Mouse (Mus musculus): ENCODE measurements around the gene Prpf6. TPM values are rescaled to one million over a fixed set of nuclear protein-coding genes. Genes with fewer than 3 reads are reported as not detected.
A peak's percentile ranks its signal among the peaks of the same experiment; 100 is the strongest.

Prpf6 gene
- polyA plus RNA-seq, 1 experiment from 2014 or later = 23.8 TPM

DNA sequence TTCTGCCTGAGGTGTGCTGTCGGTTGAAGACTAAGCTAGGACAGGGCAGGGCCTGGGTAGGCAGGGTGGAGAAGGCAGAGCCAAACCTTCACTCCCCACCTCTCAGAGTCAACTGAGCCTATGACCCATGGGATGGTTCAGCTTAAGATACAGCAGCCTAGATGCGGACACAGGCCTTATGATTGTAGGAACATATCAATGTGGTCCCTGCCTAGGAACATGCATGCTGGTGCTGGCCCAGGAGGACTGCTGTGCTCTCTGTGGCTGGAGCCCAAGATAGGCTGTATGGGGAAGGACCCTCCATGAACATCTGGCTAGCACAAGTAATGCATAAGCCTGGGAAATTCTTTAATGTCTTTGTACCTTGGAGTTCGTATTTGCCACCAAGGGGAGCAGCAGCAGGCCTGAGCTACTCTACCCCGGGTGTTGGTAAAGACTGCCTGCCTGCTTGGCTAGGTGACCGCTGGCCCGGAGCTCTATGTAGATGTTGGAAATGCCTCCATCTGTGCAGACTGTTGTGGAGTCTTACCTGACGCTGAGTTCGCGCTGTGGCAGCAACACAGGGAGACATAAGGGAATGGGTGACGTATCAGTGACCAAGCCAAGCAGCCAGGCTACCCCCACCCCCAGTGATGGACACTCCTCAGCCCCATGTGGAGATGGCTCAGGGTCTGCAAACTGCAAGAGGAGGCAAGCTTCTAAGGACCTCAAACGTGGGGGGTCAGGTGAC lies 19.6 kb upstream of the Prpf6 start:
- Histone ChIP-seq H3K4me3 (replicated peaks) (no peak overlapping the region), H3K4me1 (replicated peaks) (peaks cover 74% of the 10 kb centered on the region), H3K36me3 (replicated peaks) (peaks cover 17% of the 10 kb centered on the region), H3K27me3 (no peaks in the 10 kb centered on the region), H3K9me3 (replicated peaks) (no peaks in the 10 kb centered on the region), H3K27ac (replicated peaks) (no peak overlapping the region), H3K4me2 (no peak overlapping the region), H3K9ac (no peak overlapping the region)
- 84% methylated on average over 11 of the region's 11 CpGs for WGBS (ENCODE audit: insufficient replicate concordance)
- ATAC-seq (ENCODE audit: insufficient read depth) = no peak

DNA sequence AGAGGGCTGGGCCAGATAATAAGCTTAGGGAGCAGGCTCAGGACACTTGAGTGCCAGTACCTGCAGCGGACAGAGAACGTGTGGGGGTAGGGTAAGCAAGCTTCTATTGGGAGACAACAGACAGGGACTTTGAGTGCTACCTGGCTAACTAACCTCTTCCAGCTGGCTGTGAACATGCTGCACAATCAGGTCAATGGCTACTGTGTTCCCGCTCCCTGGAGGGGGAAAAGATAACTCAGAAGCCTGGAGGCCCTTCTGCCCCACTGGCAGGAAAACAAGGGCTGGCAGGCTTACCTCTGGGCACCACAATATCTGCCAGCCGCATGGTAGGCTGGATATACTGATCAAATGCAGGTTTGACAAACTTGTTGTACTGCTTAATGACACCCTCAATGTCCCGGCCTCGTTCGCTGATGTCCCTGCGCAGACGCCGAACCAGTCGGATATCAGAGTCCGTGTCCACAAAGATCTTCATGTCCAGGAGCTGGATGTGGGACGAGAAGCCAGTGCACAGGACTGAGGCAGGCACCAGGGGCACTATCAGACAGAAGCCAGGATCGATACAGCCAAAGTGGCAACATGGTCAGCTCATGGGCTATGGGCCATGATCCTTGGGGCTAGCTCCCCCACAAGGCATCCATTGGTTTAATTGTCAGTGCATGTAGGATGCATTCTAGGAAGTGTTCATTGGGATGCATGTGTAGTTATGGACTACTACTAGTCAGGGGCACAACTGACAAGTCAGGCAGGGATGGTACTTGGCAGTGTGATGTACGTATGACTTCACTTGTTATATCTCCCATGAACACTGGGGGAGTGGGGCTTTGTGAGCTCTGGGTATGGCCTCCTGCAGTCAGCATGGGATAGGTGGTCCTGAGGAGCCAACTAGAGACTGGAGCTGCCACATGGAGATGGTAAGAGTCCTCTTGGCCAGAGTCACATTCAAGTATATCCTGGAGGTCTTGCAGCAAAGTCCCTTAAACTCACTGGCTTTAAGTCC lies 18.4 kb upstream of the Prpf6 start:
- H3K36me3 ChIP-seq (replicated peaks) = peaks cover 17% of the 10 kb centered on the region
- WGBS (ENCODE audit: insufficient replicate concordance) = 84% methylated on average over 15 of the region's 15 CpGs
- H3K27ac ChIP-seq (replicated peaks) = no peak overlapping the region
- H3K27me3 ChIP-seq = no peaks in the 10 kb centered on the region
- no peak overlapping the region for H3K4me2 ChIP-seq
- ATAC-seq (ENCODE audit: insufficient read depth) = no peak
- no peak overlapping the region for H3K9ac ChIP-seq
- no peaks in the 10 kb centered on the region for H3K9me3 ChIP-seq (replicated peaks)
- H3K4me1 ChIP-seq (replicated peaks) = peaks cover 82% of the 10 kb centered on the region
- H3K4me3 ChIP-seq (replicated peaks) = no peak overlapping the region

DNA sequence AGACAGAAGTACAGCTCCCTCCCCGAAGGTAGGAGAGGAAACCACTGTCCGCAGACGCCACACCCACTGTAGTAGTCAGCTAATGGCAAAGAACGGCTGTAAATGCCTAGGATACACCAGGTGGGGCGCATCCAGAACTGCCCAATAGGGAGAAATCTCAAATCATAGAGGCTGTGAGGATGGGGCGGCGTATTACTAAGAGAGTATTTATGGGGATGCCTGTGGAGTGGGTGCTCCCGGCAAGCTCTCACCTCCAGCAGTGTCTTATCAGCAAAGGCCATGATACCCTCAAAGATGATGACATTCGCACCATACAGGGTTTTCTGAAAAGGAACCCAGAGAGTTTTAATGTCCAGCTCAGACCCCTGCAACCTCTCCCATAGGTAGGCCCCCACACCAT lies 17.7 kb upstream of the Prpf6 start:
- Histone ChIP-seq H3K27ac (replicated peaks) (no peak overlapping the region), H3K27me3 (no peaks in the 10 kb centered on the region), H3K36me3 (replicated peaks) (peaks cover 17% of the 10 kb centered on the region), H3K9me3 (replicated peaks) (no peaks in the 10 kb centered on the region), H3K4me2 (no peak overlapping the region), H3K4me3 (replicated peaks) (no peak overlapping the region), H3K9ac (no peak overlapping the region), H3K4me1 (replicated peaks) (peaks cover 82% of the 10 kb centered on the region)
- no peak for ATAC-seq (ENCODE audit: insufficient read depth)
- 56% methylated on average over 9 of the region's 9 CpGs for WGBS (ENCODE audit: insufficient replicate concordance)

DNA sequence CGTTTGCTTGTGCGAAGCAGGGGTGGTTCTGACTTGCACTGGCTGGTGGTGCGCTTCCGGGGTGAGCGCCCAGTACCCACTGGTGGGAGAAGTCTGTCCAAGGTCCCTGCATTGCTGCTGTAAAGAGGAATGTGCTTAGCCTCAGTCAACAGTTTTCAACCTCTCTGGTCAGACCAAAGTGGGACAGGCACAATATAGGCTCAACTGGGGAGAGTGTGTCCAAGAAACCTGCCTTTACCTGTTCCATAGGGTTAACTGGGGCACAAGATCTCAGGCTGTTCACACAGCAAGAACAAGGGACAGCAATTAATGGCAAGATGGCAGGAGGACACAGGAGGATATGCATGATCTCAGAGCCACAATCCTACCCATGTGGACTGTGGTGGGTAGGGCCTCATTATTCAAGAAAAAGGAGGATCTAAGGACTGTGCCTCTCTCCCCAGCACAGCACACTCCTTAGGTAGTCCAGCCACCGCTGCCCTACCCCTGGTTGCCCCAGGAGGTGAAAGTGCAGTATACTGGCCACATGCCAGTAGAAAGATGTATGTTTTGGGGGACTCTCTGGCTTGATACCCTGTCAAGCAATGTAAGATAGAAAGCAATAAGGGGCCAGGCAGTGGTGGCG lies 16.6 kb upstream of the Prpf6 start:
- no peaks in the 10 kb centered on the region for H3K27me3 ChIP-seq
- no peaks in the 10 kb centered on the region for H3K9me3 ChIP-seq (replicated peaks)
- H3K27ac ChIP-seq (replicated peaks) = no peak overlapping the region
- H3K9ac ChIP-seq = no peak overlapping the region
- H3K36me3 ChIP-seq (replicated peaks) = peaks cover 17% of the 10 kb centered on the region
- no peak overlapping the region for H3K4me2 ChIP-seq
- 88% methylated on average over 7 of the region's 7 CpGs for whole genome bisulfite sequencing (ENCODE audit: insufficient replicate concordance)
- H3K4me3 ChIP-seq (replicated peaks) = no peak overlapping the region
- ATAC-seq (ENCODE audit: insufficient read depth) = no peak
- H3K4me1 ChIP-seq (replicated peaks) = peaks cover 82% of the 10 kb centered on the region

DNA sequence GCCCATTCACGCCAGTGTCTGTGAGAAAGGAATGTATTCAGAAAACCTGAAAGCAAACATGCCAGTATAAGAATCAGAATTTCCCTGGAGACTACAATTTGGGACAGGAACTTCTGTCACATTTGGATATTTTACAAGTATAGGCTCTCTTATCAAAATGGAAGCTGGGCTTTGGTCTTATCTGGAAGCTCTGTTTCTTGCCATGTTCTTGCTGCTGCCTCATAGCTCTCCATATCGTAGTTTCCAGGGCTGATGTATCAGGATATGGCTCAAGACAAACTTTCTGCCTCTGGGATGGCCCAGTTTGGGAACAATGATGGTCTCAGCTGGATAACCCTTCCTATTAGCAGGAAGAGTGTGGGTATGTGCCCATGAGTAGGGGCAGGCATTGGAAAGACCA lies 15.1 kb upstream of the Prpf6 start:
- peaks cover 82% of the 10 kb centered on the region for H3K4me1 ChIP-seq (replicated peaks)
- H3K4me2 ChIP-seq = peak overlapping the region; percentile 48
- no peaks in the 10 kb centered on the region for H3K9me3 ChIP-seq (replicated peaks)
- H3K27ac ChIP-seq (replicated peaks) = peak overlapping the region; percentile 66
- no peak overlapping the region for H3K9ac ChIP-seq
- no peak for ATAC-seq (ENCODE audit: insufficient read depth)
- WGBS (ENCODE audit: insufficient replicate concordance) = 52% methylated on average over 2 of the region's 2 CpGs
- H3K4me3 ChIP-seq (replicated peaks) = no peak overlapping the region
- H3K36me3 ChIP-seq (replicated peaks) = peaks cover 17% of the 10 kb centered on the region
- H3K27me3 ChIP-seq = no peaks in the 10 kb centered on the region

DNA sequence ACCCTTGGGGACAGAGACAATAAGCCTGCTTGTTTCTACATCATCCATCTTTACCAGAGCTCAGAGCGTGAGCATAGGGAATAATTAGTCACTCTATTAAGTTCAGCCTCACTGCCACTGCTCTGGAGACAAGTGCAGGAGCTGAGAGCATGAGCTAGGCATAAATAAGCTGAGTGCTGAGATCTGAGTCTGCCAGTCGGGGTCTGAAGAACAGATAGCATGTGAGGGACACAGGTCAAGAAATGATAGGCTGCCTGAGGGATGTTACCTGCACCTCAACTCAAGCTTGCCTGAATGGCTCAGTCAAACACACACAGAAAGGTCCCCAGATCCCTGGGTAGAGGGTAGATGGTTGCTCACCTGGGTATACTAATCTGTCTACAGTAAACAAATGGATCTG lies 14.5 kb upstream of the Prpf6 start:
- Histone ChIP-seq H3K36me3 (replicated peaks) (peaks cover 14% of the 10 kb centered on the region), H3K27me3 (no peaks in the 10 kb centered on the region), H3K9ac (0 out of 2 replicates have a peak overlapping the region, but pooled peaks have one; percentile 0), H3K27ac (replicated peaks) (peak overlapping the region; percentile 66), H3K9me3 (replicated peaks) (no peaks in the 10 kb centered on the region), H3K4me2 (peak overlapping the region; percentile 48), H3K4me1 (replicated peaks) (peaks cover 81% of the 10 kb centered on the region), H3K4me3 (replicated peaks) (no peak overlapping the region)
- no peak for ATAC-seq (ENCODE audit: insufficient read depth)
- WGBS (ENCODE audit: insufficient replicate concordance) = 58% methylated on average over 2 of the region's 2 CpGs

DNA sequence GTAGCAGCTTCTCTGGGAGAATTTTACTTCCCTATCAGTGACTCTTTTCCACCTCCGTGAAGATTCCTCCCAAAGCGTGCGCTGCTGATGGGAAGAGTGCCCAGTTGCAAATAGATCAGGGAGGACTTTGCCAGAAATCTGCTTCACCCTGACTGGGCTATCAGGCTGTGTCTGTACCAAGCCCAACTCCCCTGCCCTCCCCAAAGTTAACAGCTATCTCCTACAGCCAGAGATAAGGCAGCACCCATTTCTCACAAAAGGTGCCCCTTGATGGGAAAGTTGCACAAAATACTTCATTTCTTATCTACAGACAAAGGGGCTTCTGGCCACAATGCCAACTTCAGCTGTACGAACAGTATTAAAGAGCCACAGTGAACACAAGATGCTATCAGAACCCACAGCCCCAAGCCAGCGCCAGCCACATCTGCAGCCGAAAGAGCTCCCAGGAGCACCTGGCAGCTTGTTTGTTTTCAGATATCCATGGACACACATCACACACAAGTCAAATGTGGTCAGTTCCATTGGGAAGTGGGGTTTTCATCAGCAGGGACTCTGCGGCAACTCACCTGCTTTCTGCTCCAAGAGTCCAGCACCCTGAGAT lies 13.6 kb upstream of the Prpf6 start:
- peak overlapping the region; percentile 66 for H3K27ac ChIP-seq (replicated peaks)
- ATAC-seq (ENCODE audit: insufficient read depth) = peak; percentile 44
- H3K9ac ChIP-seq = peak overlapping the region; percentile 26; the same call in 1 of the 2 replicates
- no peaks in the 10 kb centered on the region for H3K27me3 ChIP-seq
- no peaks in the 10 kb centered on the region for H3K9me3 ChIP-seq (replicated peaks)
- peak overlapping the region; percentile 48 for H3K4me2 ChIP-seq
- H3K4me1 ChIP-seq (replicated peaks) = peaks cover 88% of the 10 kb centered on the region
- 0 out of 2 replicates have a peak overlapping the region, but pooled peaks have one; percentile 3 for H3K4me3 ChIP-seq (replicated peaks)
- 21% methylated on average over 7 of the region's 7 CpGs for WGBS (ENCODE audit: insufficient replicate concordance)
- peaks cover 5% of the 10 kb centered on the region; the same call in 1 of the 2 replicates for H3K36me3 ChIP-seq (replicated peaks)

DNA sequence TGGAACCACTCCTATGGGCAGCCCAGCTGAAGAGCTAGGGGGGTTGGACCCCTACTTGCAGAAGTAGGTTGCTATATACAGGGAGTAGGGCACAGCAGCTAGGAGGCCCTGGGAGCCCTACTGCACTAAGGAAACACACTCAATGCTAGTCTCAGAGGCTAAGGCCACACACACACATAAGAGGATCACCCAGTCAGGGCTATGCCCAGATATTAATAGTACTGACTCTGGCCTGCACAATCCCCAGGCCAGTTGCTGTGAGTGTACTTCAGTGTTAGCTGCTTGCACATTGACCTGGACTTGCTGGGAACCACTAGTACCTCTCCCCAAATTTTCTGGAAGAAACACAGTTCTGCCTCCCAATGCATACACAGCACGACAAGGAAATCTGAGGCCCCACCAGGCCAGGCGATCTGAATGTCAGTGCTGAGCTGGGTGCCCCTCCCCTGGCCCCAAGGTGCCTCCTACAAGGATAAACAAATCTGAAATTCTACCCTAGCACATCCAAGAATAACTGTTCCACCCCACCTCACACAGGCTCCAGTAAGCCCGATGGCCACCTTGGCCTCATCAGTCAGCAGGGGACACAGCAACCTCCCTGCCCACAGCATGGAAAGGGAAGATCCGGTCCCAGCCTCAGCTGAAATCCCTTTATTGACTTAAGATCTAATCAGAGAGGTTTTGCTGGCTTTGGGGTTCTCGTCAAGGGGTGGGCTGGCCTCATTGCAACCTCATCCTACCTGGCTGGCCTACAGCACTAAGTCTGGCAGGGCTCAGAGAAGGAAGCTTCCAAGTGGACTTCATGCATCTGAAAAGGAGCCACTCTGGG lies 12.7 kb upstream of the Prpf6 start:
- Histone ChIP-seq H3K4me3 (replicated peaks) (no peak overlapping the region), H3K27me3 (no peaks in the 10 kb centered on the region), H3K27ac (replicated peaks) (peak overlapping the region; percentile 66), H3K4me1 (replicated peaks) (peaks cover 82% of the 10 kb centered on the region), H3K9me3 (replicated peaks) (no peaks in the 10 kb centered on the region), H3K36me3 (replicated peaks) (no peaks in the 10 kb centered on the region), H3K4me2 (peak overlapping the region; percentile 48), H3K9ac (peak overlapping the region; percentile 26; the same call in 1 of the 2 replicates)
- ATAC-seq (ENCODE audit: insufficient read depth) = no peak
- 55% methylated on average over 5 of the region's 5 CpGs for WGBS (ENCODE audit: insufficient replicate concordance)

DNA sequence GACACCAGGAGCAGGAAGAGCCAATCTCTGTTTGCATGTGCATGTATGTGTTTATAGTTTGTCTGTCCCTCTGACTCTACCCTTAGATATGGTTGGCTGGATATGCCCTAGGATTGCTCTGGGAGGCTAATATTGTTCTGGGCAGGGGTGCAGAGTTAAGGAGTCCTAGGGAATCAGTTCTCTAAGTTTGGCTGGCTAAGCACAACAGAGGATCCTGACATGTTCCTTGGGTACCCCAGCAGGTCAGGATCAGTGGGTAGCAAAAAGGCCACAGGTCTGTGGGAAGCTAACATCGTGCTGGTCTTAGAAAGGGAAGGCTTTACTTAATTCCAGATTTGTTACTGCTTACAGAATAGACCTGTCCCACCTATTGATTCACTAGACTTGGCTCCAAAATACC lies 12.0 kb upstream of the Prpf6 start:
- no peak overlapping the region for H3K4me3 ChIP-seq (replicated peaks)
- no peaks in the 10 kb centered on the region for H3K27me3 ChIP-seq
- H3K9me3 ChIP-seq (replicated peaks) = no peaks in the 10 kb centered on the region
- H3K4me2 ChIP-seq = peak overlapping the region; percentile 98
- ATAC-seq (ENCODE audit: insufficient read depth) = no peak
- peaks cover 75% of the 10 kb centered on the region for H3K4me1 ChIP-seq (replicated peaks)
- peak overlapping the region; percentile 66; the same call in 1 of the 2 replicates for H3K27ac ChIP-seq (replicated peaks)
- H3K36me3 ChIP-seq (replicated peaks) = no peaks in the 10 kb centered on the region; the same call in 1 of the 2 replicates
- WGBS (ENCODE audit: insufficient replicate concordance) = 78% methylated on average over 1 of the region's 1 CpGs
- no peak overlapping the region for H3K9ac ChIP-seq

Data from liver, embryonic 15.5 days (tissue).